Mouse (Mus musculus): Measurements from ENCODE around the gene Nif3l1.

GRCm38 (mm10) chr1:58410198-58410588, 34.8 kb upstream of the Nif3l1 start:
- no peak for TF ChIP-seq GATA1 (IDR thresholded peaks at IDR 0.05; ENCODE audit: borderline replicate concordance, low read length)
- no peak for TF ChIP-seq FLI1 (IDR thresholded peaks at IDR 0.05; ENCODE audit: low read length)
